Mouse (Mus musculus): ENCODE data around the gene Ncs1. TPM values are rescaled to one million over a fixed set of nuclear protein-coding genes. Genes with fewer than 3 reads are reported as not detected.

The Ncs1 gene
- total RNA-seq, 2 experiments from 2014 or later, result 149 to 150 TPM

DNA sequence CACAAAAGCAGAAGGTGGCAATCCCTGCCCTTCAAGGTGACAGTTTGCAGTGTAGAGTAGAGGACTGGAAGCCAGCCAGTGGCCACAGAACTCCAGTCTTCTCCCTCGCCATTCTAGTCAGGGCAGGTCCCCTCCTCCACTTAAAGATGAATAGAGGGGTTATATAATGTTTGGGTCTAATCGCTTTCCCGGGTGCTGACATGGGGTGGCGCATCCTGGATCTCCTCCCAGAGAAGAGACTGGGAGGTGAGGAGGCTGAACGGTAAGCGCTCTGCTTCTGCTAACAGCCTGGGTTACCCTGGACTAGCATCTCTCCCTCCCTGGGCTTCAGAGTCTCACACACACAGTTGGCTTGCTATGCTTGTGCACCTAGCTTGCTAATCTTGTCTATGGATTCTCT, 32.2 kb downstream of the Ncs1 start:
- DNase-seq (ENCODE audit: low spot score in 2 of 2), result no peak

- no peak for DNase-seq (ENCODE audit: low spot score in 2 of 2)
These were observed 32.9 kb downstream of the Ncs1 start for GRCm38 (mm10) chr2:31278483-31278882.

GRCm38 (mm10) chr2:31281138-31281537, 35.5 kb downstream of the Ncs1 start:
- DNase-seq (ENCODE audit: low spot score in 2 of 2), result no peak

GRCm38 (mm10) chr2:31282266-31282665, 36.6 kb downstream of the Ncs1 start:
- DNase-seq (ENCODE audit: low spot score in 2 of 2), result no peak

DNA sequence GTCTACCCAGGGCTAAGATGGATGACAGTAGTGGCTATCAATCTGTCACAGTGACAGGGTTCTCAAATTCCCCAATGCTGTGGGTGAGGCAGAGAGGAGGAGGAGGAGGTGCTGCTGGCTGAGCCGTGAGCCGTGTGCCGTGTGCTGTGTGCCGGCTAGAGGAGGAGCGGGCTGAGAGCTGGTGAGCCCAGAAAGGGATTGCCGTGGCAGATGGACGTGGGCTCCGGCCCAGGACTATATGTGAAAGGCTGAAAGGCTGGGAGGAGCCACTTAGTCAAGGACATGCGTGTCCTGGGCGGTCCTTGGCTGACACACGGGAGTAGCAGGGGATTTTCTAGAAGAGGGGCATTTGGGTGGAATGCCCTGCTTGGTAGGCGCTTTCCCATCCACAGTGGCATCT, 37.3 kb downstream of the Ncs1 start:
- DNase-seq (ENCODE audit: low spot score in 2 of 2), result no peak

DNA sequence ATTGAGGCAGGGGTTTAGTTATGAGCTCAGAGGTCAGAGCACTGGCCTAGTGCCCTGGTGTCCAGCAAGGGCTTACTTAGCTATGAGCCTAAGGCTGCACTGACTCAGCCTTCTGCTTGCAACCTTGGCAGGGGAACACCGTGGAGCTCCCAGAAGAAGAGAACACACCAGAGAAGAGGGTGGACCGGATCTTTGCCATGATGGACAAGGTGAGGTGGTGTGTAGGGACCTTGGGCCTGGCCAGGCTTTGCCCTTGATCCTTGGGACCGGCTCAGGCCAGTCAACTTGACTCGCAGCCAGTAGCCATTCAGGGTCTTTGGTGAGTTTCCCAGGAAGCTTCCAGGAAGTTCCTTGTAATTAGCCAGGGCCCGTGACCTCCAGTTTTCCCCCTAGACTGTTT, 38.9 kb downstream of the Ncs1 start:
- no peak for DNase-seq (ENCODE audit: low spot score in 2 of 2)

- peak; percentile 73 to 76 for DNase-seq (ENCODE audit: low spot score in 2 of 2)
These were observed 45.8 kb downstream of the Ncs1 start for GRCm38 (mm10) chr2:31291421-31291820.

DNA sequence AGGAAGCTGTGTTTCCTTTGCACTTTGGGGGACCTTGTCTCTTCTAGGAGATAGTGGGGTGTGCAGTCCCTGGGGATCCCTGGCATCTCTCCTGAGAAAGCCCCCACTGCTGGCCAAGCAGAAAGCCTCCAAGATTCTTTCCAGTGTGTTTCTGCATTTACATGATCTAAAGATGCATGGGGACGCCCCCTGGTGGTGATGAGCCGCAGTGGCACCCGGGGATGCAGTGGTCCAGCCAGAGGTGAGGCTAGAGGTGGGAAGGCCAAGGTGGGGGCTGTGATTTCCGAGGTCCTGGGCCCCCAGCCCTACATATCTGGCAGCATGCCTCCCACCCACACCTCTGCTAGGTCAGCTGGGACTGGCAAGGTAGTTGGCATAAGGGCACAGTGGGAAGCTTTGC, 49.4 kb downstream of the Ncs1 start:
- peak; percentile 80 to 85 for DNase-seq (ENCODE audit: low spot score in 2 of 2)

DNA sequence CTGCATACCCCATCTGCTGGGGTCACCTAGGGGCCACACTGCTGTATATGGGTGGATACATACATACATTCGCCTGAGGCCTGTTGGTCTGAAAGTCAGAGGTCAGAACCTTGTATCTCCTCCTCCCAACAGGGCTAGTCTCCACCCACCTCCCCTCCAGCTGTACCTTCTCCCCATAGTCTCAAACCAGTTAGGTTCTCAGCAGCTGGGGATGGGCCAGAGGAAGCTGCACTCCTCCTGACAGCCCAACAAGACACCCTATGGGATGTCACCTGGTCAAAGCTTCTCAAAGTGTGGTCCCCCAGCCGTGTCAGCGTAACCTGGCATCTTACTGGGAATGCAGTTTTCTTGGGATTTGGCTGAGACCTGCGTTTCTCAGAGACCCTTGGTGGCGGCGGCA, 50.8 kb downstream of the Ncs1 start:
- no peak for DNase-seq (ENCODE audit: low spot score in 2 of 2)

DNA sequence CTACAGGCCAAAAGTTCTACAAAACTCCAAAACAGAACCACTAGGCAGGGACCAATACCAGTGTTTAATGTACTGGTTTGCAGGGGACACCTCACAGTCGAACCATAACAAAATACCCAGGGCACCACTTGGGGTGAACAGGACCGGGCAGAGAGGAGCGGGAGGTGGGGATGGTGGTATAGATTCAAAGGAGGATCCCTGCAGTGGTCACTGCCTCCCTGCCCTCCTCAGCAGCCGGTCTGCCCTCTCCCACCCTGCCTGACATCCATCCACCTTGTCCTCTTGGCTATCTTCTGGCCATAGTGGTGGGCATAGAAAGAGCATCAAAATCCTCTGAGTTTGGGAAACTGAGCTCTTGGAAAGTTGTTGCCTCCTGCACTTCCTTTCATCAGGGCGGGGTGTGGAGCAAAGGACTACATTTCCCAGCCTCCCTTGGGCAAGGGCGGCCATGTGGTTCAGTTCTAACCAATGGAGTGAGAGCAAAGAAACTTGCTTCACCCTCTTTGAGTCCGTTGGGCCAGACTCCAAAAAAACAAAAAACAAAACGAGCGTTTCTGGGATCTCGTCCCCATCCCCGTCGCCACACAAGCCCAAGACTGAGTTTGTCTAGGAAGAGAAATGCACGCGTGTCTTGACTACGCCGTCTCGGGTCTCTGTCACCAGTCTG, 52.1 kb downstream of the Ncs1 start:
- peak in 1 of 2 experiments; percentile 59 for DNase-seq (ENCODE audit: low spot score in 2 of 2)

DNA sequence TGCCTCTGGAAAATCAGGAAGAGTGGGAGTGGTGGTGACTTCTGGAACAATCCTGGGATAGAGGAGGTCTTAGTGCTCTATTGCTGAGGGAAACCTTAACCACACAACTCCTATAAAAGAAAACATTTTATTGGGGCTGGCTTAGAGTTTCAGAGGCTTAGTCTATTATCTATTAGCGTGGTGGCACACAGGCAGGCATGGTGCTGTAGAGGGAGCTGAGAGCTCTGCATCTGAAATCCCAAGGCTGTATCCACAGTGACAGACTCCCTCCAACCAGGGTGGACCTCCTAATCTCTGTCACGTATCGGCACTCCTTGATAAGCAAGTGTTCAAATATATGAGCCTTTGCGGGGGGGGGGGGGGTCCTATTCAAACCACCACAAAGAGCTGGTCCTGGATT, 53.2 kb downstream of the Ncs1 start:
- DNase-seq (ENCODE audit: low spot score in 2 of 2), result no peak

GRCm38 (mm10) chr2:31299266-31299665, 53.6 kb downstream of the Ncs1 start:
- peak in 1 of 2 experiments; percentile 35 for DNase-seq (ENCODE audit: low spot score in 2 of 2)

GRCm38 (mm10) chr2:31299996-31300395, 54.4 kb downstream of the Ncs1 start:
- no peak for DNase-seq (ENCODE audit: low spot score in 2 of 2)

DNA sequence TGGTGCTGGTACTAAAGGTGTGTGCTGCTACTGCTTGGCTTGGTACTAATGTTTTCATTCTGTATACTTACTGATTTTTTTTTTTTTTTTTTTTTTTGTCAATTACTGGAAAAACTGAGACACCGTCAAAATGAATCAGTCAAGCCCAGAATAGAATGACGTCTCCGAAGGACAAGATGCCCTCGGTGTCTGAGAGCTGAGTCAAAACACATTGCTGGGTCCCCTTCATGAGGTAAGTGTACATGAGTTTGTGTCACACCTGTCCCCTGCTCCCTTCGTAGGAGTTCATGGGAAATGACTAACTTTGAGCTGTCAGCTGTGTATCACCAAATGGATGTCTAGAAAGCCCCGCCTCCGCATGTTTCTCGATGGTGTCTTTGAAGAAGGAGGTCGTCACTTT, 57.6 kb downstream of the Ncs1 start:
- no peak for DNase-seq (ENCODE audit: low spot score in 2 of 2)

- no peak for DNase-seq (ENCODE audit: low spot score in 2 of 2)
These were observed 58.6 kb downstream of the Ncs1 start for GRCm38 (mm10) chr2:31304191-31304590.

GRCm38 (mm10) chr2:31304801-31305665, 59.4 kb downstream of the Ncs1 start:
- DNase-seq (ENCODE audit: low spot score in 2 of 2), result no peak

GRCm38 (mm10) chr2:31305684-31306083, 60.1 kb downstream of the Ncs1 start:
- DNase-seq (ENCODE audit: low spot score in 2 of 2), result no peak

DNA sequence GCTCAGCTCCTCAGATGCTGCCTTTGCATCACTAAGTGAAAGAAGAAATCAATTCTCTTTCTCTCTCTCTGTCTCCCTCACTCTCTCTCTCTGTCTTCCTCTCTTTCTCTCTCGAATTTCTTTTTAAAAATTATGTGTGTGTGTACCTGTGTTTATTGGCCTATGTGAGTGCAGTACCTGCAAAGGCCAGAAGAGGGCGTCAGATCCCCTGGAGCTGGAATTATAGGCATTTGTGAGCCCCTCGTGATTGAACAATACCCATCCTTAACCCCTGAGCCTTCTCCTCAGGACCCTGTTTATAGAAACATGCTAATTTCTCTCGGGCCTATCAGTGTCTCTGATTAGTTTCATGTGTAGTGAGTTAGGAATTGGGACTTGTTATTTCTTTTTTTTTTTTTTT, 62.6 kb downstream of the Ncs1 start:
- no peak for DNase-seq (ENCODE audit: low spot score in 2 of 2)

DNA sequence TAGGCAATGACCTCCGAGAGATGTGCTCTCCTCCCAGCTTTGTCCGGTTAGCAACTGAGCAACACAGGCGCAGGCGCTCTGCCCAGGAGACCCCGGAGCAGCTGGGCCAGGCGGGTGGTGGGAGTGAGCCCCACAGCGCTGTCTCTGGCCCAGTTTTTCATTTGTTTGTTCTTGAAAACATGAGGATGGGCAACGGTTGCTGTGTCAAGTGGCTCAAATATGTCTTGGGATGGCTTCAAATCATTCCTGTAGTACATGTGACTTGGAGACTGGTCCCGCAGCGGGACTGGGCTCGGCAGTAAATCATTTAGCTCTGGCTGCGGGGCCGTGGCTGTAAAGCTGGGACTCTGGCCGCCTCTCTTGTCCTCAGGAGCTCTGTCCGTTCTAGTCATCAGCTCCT, 63.9 kb downstream of the Ncs1 start:
- no peak for DNase-seq (ENCODE audit: low spot score in 2 of 2)

DNA sequence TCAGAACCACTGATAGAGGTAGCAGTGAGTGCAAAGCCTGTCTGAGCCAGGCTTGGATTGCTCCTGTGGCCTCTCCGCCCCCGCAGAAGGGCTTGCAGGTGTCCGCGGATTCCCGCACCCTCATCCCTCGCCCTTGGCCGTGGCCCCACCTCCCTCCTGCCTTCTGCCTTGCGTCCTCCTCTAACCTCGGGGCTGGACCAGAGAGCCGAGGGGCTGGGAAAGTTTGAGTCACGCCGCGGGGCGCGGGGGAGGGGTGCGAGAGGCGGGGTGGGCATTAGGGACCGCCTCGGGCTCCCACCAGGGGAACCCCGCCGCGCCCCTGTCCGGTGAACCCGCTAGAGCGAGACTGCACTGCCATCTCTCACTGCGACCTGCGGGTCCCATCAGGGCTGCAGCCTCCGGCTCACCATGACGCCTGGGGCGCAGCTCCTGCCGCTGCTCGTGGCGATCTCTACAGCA, 68.4 kb downstream of the Ncs1 start, which contains the start of gene Hmcn2:
Gene Hmcn2, plus strand, starts transcription at position 409 of the 459 bp plus-strand sequence.
- no peak for DNase-seq (ENCODE audit: low spot score in 2 of 2)

GRCm38 (mm10) chr2:31318162-31318561, 72.5 kb downstream of the Ncs1 start:
- DNase-seq (ENCODE audit: low spot score in 2 of 2), result no peak

GRCm38 (mm10) chr2:31319200-31319599, 73.6 kb downstream of the Ncs1 start:
- no peak for DNase-seq (ENCODE audit: low spot score in 2 of 2)

Data from layer of hippocampus, postnatal 10 days (tissue).